Mouse (Mus musculus) E14TG2a.4 (cell line): ENCODE results near the gene Atp5f1.

Source experiments
- CTCF ChIP-seq: conservative IDR thresholded peaks from 2 replicates; pipeline ENCODE4 v1.5.1; 2014; ENCODE audit warnings: low read length
- NANOG ChIP-seq: IDR thresholded peaks from 2 replicates; pipeline ENCODE4 v1.6.1; 2014; ENCODE audit warnings: borderline replicate concordance, low read length, mixed read lengths

DNA sequence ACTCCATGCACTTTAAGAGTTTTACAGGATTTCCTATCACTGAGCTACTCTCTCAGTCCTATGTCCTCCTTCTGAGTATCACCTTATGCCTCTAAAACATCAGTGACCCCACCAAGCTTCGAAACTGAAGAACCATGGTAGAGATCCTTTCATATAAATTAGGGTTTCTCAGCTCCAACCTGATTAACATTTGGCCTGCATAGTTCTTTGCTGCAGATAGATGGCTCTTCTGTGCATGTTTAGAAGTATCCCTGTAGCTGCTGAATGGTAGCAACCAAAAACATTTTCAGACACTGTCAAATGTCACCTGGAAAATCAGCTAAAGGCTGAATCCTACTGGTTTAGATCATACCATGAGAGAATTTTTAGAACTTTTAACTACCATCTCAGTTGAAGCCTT is 2.7 kb downstream of the Atp5f1 start:
- TF ChIP-seq CTCF (no peak), NANOG (no peak)
